Comparison of ENCODE assay signal across 13 mouse cellular contexts in the genomic region with DNA sequence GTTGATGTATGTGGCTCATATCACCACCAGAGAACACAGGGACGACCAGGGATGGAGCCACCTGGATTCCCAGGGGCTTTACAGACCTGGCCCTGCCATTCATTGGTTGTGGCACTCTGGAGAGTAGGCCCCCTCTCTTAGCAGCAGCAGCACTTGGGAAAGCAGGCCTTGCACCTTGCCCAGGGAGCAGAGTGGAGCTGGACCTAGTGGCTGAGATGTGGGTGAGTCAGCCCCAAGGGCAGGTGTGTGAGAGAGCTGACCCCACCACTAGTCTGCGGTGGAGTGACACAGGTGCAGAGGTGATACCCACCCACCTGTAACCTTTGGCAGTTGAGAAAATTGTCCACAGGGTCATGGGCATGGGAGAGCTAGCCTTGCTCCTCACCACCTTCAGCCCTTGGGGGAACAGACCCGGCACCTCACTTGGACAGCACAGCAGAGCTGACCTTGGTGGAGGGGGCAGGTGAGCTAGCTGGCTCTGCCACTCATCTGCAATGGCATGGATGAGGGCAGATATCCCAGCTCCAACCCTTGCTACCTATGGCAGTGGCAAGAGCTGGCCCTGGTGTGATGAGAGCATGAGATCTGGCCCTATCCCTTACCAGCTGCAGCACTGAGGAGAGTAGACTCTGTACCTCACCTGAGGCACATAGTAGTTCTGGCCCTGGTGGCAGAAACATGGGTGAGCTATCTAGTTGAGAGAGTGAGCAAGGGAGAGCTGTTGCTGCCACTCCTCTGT.
A peak's percentile ranks its signal among the peaks of the same experiment; 100 is the strongest.
DNase-seq lines count a peak whose midpoint lies in the region; ATAC-seq lines count a peak whose summit lies in the region.
"Had no signal": no experiment of that assay in that cellular context is flagged by ENCODE, and none has a peak within 500 bp of the region (broad histone marks: within the 10 kb centered on the region; RNA-seq: fewer than 3 reads in every experiment).

No protein-coding gene starts in this region.

- 0 out of 2 replicates have a peak, but pooled peaks have one; percentile 9 for ATAC-seq in heart, embryonic 12.5 days (ENCODE audit: insufficient number of reproducible peaks, low FRiP score)
- ATAC-seq in midbrain, embryonic 14.5 days (ENCODE audit: low FRiP score, low TSS enrichment), result no peak; the same call in 1 of the 2 replicates
- peak; percentile 67; the same call in 1 of the 2 replicates for ATAC-seq in embryonic facial prominence, embryonic 12.5 days (ENCODE audit: insufficient number of reproducible peaks, insufficient read depth, low FRiP score, low TSS enrichment)
- ATAC-seq in limb, embryonic 12.5 days (ENCODE audit: insufficient number of reproducible peaks, insufficient read depth, low FRiP score, low TSS enrichment, low read depth), result 0 out of 2 replicates have a peak, but pooled peaks have one; percentile 56
- no peak for ATAC-seq in granulocyte monocyte progenitor cell, adult 5-6 weeks (replicated peaks; ENCODE audit: poor library complexity, severe bottlenecking)

- no peak overlapping the region for H3K4me2 ChIP-seq in heart, embryonic 12.5 days
- H3K4me2 ChIP-seq in midbrain, embryonic 14.5 days (ENCODE audit: low read length), result no peak overlapping the region
- H3K4me2 ChIP-seq in embryonic facial prominence, embryonic 12.5 days (replicated peaks), result no peak overlapping the region
- no peak overlapping the region for H3K4me2 ChIP-seq in limb, embryonic 12.5 days
- H3K4me2 ChIP-seq: lung, embryonic 14.5 days had no signal

- 73% methylated on average over 3 of the region's 3 CpGs for WGBS in heart, embryonic 12.5 days
- 86% methylated on average over 3 of the region's 3 CpGs for WGBS in midbrain, embryonic 10.5 days
- WGBS in midbrain, embryonic 14.5 days, result 89% methylated on average over 3 of the region's 3 CpGs
- WGBS in embryonic facial prominence, embryonic 12.5 days, result 81% methylated on average over 3 of the region's 3 CpGs
- 78% methylated on average over 3 of the region's 3 CpGs for WGBS in limb, embryonic 12.5 days

- no peak for DNase-seq in heart, adult 8-10 months (ENCODE audit: low spot score)
- DNase-seq in midbrain, embryonic 10.5 days (ENCODE audit: low spot score), result no peak
- DNase-seq in midbrain, embryonic 14.5 days, result no peak
- DNase-seq in adrenal gland, postnatal 14 days, result no peak
- DNase-seq: cerebellum, adult 11-12 months; kidney, adult 11 months had no signal

- H3K27me3 ChIP-seq in heart, embryonic 12.5 days (replicated peaks), result no peaks in the 10 kb centered on the region
- H3K27me3 ChIP-seq in midbrain, embryonic 10.5 days (ENCODE audit: low read depth, poor library complexity, severe bottlenecking), result no peaks in the 10 kb centered on the region
- H3K27me3 ChIP-seq in midbrain, embryonic 14.5 days (ENCODE audit: control insufficient read depth, insufficient read depth, low read length), result no peaks in the 10 kb centered on the region
- H3K27me3 ChIP-seq in embryonic facial prominence, embryonic 12.5 days, result no peaks in the 10 kb centered on the region
- H3K27me3 ChIP-seq in limb, embryonic 12.5 days, result no peaks in the 10 kb centered on the region

- H3K4me1 ChIP-seq in heart, embryonic 12.5 days (replicated peaks), result no peaks in the 10 kb centered on the region
- peaks cover 14% of the 10 kb centered on the region for H3K4me1 ChIP-seq in midbrain, embryonic 10.5 days
- H3K4me1 ChIP-seq in midbrain, embryonic 14.5 days (ENCODE audit: control insufficient read depth, insufficient read depth, low read length), result no peaks in the 10 kb centered on the region
- no peaks in the 10 kb centered on the region for H3K4me1 ChIP-seq in embryonic facial prominence, embryonic 12.5 days
- peaks cover 12% of the 10 kb centered on the region for H3K4me1 ChIP-seq in limb, embryonic 12.5 days (replicated peaks)
- H3K4me1 ChIP-seq: heart, embryonic 10.5 days had no signal

- H3K9ac ChIP-seq in heart, embryonic 12.5 days, result no peak overlapping the region
- no peak overlapping the region for H3K9ac ChIP-seq in midbrain, embryonic 14.5 days (replicated peaks; ENCODE audit: low read length)
- no peak overlapping the region for H3K9ac ChIP-seq in embryonic facial prominence, embryonic 12.5 days
- no peak overlapping the region for H3K9ac ChIP-seq in limb, embryonic 12.5 days (replicated peaks)
- H3K9ac ChIP-seq: lung, embryonic 14.5 days had no signal

- H3K4me3 ChIP-seq in heart, embryonic 12.5 days, result no peak overlapping the region
- H3K4me3 ChIP-seq in midbrain, embryonic 10.5 days, result no peak overlapping the region
- no peak overlapping the region for H3K4me3 ChIP-seq in midbrain, embryonic 14.5 days (replicated peaks; ENCODE audit: low read depth, low read length)
- H3K4me3 ChIP-seq in embryonic facial prominence, embryonic 12.5 days, result no peak overlapping the region
- no peak overlapping the region for H3K4me3 ChIP-seq in limb, embryonic 12.5 days (replicated peaks)
- H3K4me3 ChIP-seq: heart, embryonic 10.5 days; layer of hippocampus, adult 2 months had no signal

- H3K9me3 ChIP-seq in heart, embryonic 12.5 days (replicated peaks), result no peaks in the 10 kb centered on the region
- no peaks in the 10 kb centered on the region for H3K9me3 ChIP-seq in midbrain, embryonic 10.5 days (replicated peaks)
- H3K9me3 ChIP-seq in midbrain, embryonic 14.5 days (ENCODE audit: control insufficient read depth, low read length), result no peaks in the 10 kb centered on the region
- no peaks in the 10 kb centered on the region for H3K9me3 ChIP-seq in embryonic facial prominence, embryonic 12.5 days
- no peaks in the 10 kb centered on the region for H3K9me3 ChIP-seq in limb, embryonic 12.5 days
- H3K9me3 ChIP-seq: heart, embryonic 10.5 days had no signal

- H3K36me3 ChIP-seq in heart, embryonic 12.5 days, result no peaks in the 10 kb centered on the region
- H3K36me3 ChIP-seq in midbrain, embryonic 10.5 days, result no peaks in the 10 kb centered on the region
- no peaks in the 10 kb centered on the region for H3K36me3 ChIP-seq in midbrain, embryonic 14.5 days (ENCODE audit: control insufficient read depth, insufficient read depth, low read length)
- no peaks in the 10 kb centered on the region for H3K36me3 ChIP-seq in embryonic facial prominence, embryonic 12.5 days
- no peaks in the 10 kb centered on the region for H3K36me3 ChIP-seq in limb, embryonic 12.5 days
- H3K36me3 ChIP-seq: heart, embryonic 10.5 days had no signal

- no peak overlapping the region for H3K27ac ChIP-seq in heart, embryonic 12.5 days (ENCODE audit: poor library complexity, severe bottlenecking)
- peak overlapping the region; percentile 56; the same call in 1 of the 2 replicates for H3K27ac ChIP-seq in midbrain, embryonic 10.5 days (replicated peaks)
- no peak overlapping the region for H3K27ac ChIP-seq in midbrain, embryonic 14.5 days (replicated peaks; ENCODE audit: low read depth, low read length)
- H3K27ac ChIP-seq in embryonic facial prominence, embryonic 12.5 days, result no peak overlapping the region
- H3K27ac ChIP-seq in limb, embryonic 12.5 days, result no peak overlapping the region
- H3K27ac ChIP-seq: heart, embryonic 10.5 days; layer of hippocampus, adult 2 months had no signal

Comparison
In these comparisons a context has a peak if more than half of its experiments do, and no peak if none do; other contexts are left out.
1. ATAC-seq: peak in heart, embryonic 12.5 days (single experiment), embryonic facial prominence, embryonic 12.5 days (single experiment) and limb, embryonic 12.5 days (single experiment); none in midbrain, embryonic 14.5 days (single experiment) and granulocyte monocyte progenitor cell, adult 5-6 weeks (single experiment).